ENCODE assay signal across 14 mouse cellular contexts in genomic region chr6:115957681-115958080, GRCm38 (mm10). TPM values are rescaled to one million over a fixed set of nuclear protein-coding genes. Genes with fewer than 3 reads are reported as not detected.
A peak's percentile ranks its signal among the peaks of the same experiment; 100 is the strongest.
DNase-seq lines count a peak whose midpoint lies in the region; ATAC-seq lines count a peak whose summit lies in the region.
"Had no signal": no experiment of that assay in that cellular context is flagged by ENCODE, and none has a peak within 500 bp of the region (broad histone marks: within the 10 kb centered on the region; RNA-seq: fewer than 3 reads in every experiment).

No protein-coding gene starts in this region.

- no peak for ATAC-seq in hindbrain, embryonic 12.5 days (ENCODE audit: low FRiP score)
- no peak for ATAC-seq in intestine, embryonic 14.5 days (replicated peaks; ENCODE audit: low FRiP score, low TSS enrichment, low read depth)

- peak; percentile 46 for DNase-seq in cerebellum, adult 8-10 months
- no peak for DNase-seq in cerebellum, postnatal 36 days
- peak; percentile 22 for DNase-seq in hindbrain, embryonic 10.5 days (ENCODE audit: low spot score)
- no peak for DNase-seq in intestine, embryonic 14.5 days (ENCODE audit: low spot score)
- no peak for DNase-seq in left cerebral cortex, postnatal 36 days (ENCODE audit: low spot score in 2 of 2)
- no peak for DNase-seq in frontal cortex, postnatal 14 days (ENCODE audit: low spot score in 2 of 2)

- no peak overlapping the region for H3K4me3 ChIP-seq in hindbrain, embryonic 10.5 days
- H3K4me3 ChIP-seq in hindbrain, embryonic 12.5 days: no peak overlapping the region
- no peak overlapping the region for H3K4me3 ChIP-seq in brown adipose tissue, adult 24 weeks (ENCODE audit: insufficient read depth, low read depth, low read length)
- H3K4me3 ChIP-seq in intestine, embryonic 14.5 days (ENCODE audit: low read depth, low read length): no peak overlapping the region
- H3K4me3 ChIP-seq: erythroblast, embryonic 14.5 days; layer of hippocampus, adult 2 months had no signal

- H3K9me3 ChIP-seq in hindbrain, embryonic 10.5 days: no peaks in the 10 kb centered on the region
- H3K9me3 ChIP-seq in hindbrain, embryonic 12.5 days (replicated peaks): no peaks in the 10 kb centered on the region
- no peaks in the 10 kb centered on the region for H3K9me3 ChIP-seq in intestine, embryonic 14.5 days (ENCODE audit: control insufficient read depth, low read length)

- 38% methylated on average over 6 of the region's 6 CpGs for WGBS in hindbrain, embryonic 10.5 days
- 23% methylated on average over 6 of the region's 6 CpGs for WGBS in hindbrain, embryonic 12.5 days
- 55% methylated on average over 6 of the region's 6 CpGs for WGBS in intestine, embryonic 14.5 days

- no peaks in the 10 kb centered on the region for H3K27me3 ChIP-seq in hindbrain, embryonic 10.5 days (ENCODE audit: insufficient read depth, poor library complexity, severe bottlenecking)
- no peaks in the 10 kb centered on the region for H3K27me3 ChIP-seq in hindbrain, embryonic 12.5 days
- H3K27me3 ChIP-seq in intestine, embryonic 14.5 days (replicated peaks; ENCODE audit: control insufficient read depth, insufficient read depth, low read length): no peaks in the 10 kb centered on the region

- intact Hi-C loops in left cerebral cortex, postnatal 36 days (cut with DNase I): loop anchor here (5.0 kb wide), 1 partner anchor 40 kb away; no protein-coding TSS in a partner anchor

- no peak overlapping the region for H3K9ac ChIP-seq in hindbrain, embryonic 12.5 days
- H3K9ac ChIP-seq in intestine, embryonic 14.5 days (ENCODE audit: low read length): no peak overlapping the region

- H3K4me2 ChIP-seq in hindbrain, embryonic 12.5 days (replicated peaks): no peak overlapping the region
- no peak overlapping the region for H3K4me2 ChIP-seq in intestine, embryonic 14.5 days (ENCODE audit: low read length)
- H3K4me2 ChIP-seq: liver, embryonic 11.5 days had no signal

- peaks cover 3% of the 10 kb centered on the region; the same call in 1 of the 2 replicates for H3K36me3 ChIP-seq in hindbrain, embryonic 10.5 days
- no peaks in the 10 kb centered on the region for H3K36me3 ChIP-seq in hindbrain, embryonic 12.5 days
- peaks cover 38% of the 10 kb centered on the region for H3K36me3 ChIP-seq in intestine, embryonic 14.5 days (ENCODE audit: control insufficient read depth, insufficient read depth, low read length)

- peak overlapping the region; percentile 78 for H3K27ac ChIP-seq in hindbrain, embryonic 10.5 days
- H3K27ac ChIP-seq in hindbrain, embryonic 12.5 days: no peak overlapping the region
- peak overlapping the region; percentile 45; the same call in 1 of the 2 replicates for H3K27ac ChIP-seq in brown adipose tissue, adult 24 weeks (replicated peaks; ENCODE audit: low read depth, low read length)
- 0 out of 2 replicates have a peak overlapping the region, but pooled peaks have one; percentile 30 for H3K27ac ChIP-seq in intestine, embryonic 14.5 days (ENCODE audit: low read depth)
- H3K27ac ChIP-seq: layer of hippocampus, adult 2 months had no signal

- peaks cover 65% of the 10 kb centered on the region for H3K4me1 ChIP-seq in hindbrain, embryonic 10.5 days (replicated peaks)
- H3K4me1 ChIP-seq in hindbrain, embryonic 12.5 days: peaks cover 22% of the 10 kb centered on the region
- H3K4me1 ChIP-seq in brown adipose tissue, adult 24 weeks (ENCODE audit: control insufficient read depth, insufficient read depth, insufficient read length, low read length): peaks cover 46% of the 10 kb centered on the region
- peaks cover 26% of the 10 kb centered on the region for H3K4me1 ChIP-seq in intestine, embryonic 14.5 days (replicated peaks; ENCODE audit: control insufficient read depth, insufficient read depth, low read length)

RNA-seq across cellular contexts. Expression of gene H1foo, which starts 12.9 kb away (rescaled TPM):
- polyA plus RNA-seq in hindbrain, embryonic 10.5 days (2016; fragmentation: Nextera tagmentation; extraction: Ambion mirVana): not detected in 2 replicates
- not detected in 2 replicates for polyA plus RNA-seq in hindbrain, embryonic 12.5 days (2016; fragmentation: Nextera tagmentation; extraction: Ambion mirVana)
- not detected in 2 replicates for polyA plus RNA-seq in brown adipose tissue, adult 24 weeks (2012; ENCODE audit: insufficient read depth, insufficient read length, missing spikeins)
- polyA plus RNA-seq in intestine, embryonic 14.5 days (2014; fragmentation: Nextera tagmentation; extraction: Ambion mirVana): not detected in 2 replicates
- total RNA-seq in left cerebral cortex, postnatal 36 days (2021): not detected
- total RNA-seq: hematopoietic stem cell, adult 5-6 weeks; layer of hippocampus, adult 2 months had no signal
- polyA plus RNA-seq: C2C12; erythroblast, embryonic 14.5 days; liver, embryonic 11.5 days; midbrain, embryonic 14.5 days had no signal

RNA-seq across cellular contexts. Expression of gene Rho, which starts 26.1 kb away (rescaled TPM):
- polyA plus RNA-seq in hindbrain, embryonic 10.5 days (2016; fragmentation: Nextera tagmentation; extraction: Ambion mirVana): 0.20 and 0.37 TPM in 2 replicates
- polyA plus RNA-seq in hindbrain, embryonic 12.5 days (2016; fragmentation: Nextera tagmentation; extraction: Ambion mirVana): 0.16 and 0.19 TPM in 2 replicates
- not detected in 2 replicates for polyA plus RNA-seq in brown adipose tissue, adult 24 weeks (2012; ENCODE audit: insufficient read depth, insufficient read length, missing spikeins)
- polyA plus RNA-seq in intestine, embryonic 14.5 days (2014; fragmentation: Nextera tagmentation; extraction: Ambion mirVana): 0.07 TPM in 1 of 2 replicates, not detected in the other
- total RNA-seq in left cerebral cortex, postnatal 36 days (2021): under 1 TPM; 0.17 to 0.70 TPM
- polyA plus RNA-seq: erythroblast, embryonic 14.5 days; liver, embryonic 11.5 days had no signal

RNA-seq across cellular contexts. Expression of gene Plxnd1, which starts 37.1 kb away (rescaled TPM):
- polyA plus RNA-seq in hindbrain, embryonic 10.5 days (2016; fragmentation: Nextera tagmentation; extraction: Ambion mirVana): 24.6 and 28.5 TPM in 2 replicates
- polyA plus RNA-seq in hindbrain, embryonic 12.5 days (2016; fragmentation: Nextera tagmentation; extraction: Ambion mirVana): 21.9 and 24.5 TPM in 2 replicates
- 20.2 and 24.0 TPM in 2 replicates for polyA plus RNA-seq in brown adipose tissue, adult 24 weeks (2012; ENCODE audit: insufficient read depth, insufficient read length, missing spikeins)
- polyA plus RNA-seq in intestine, embryonic 14.5 days (2014; fragmentation: Nextera tagmentation; extraction: Ambion mirVana): 39.7 and 46.5 TPM in 2 replicates
- total RNA-seq in left cerebral cortex, postnatal 36 days (2021): 100 to 1,000 TPM; 115 to 121 TPM

Comparison
In these comparisons a context has a peak if more than half of its experiments do, and no peak if none do; other contexts are left out.
1. DNase-seq: peak in cerebellum, adult 8-10 months (single experiment) and hindbrain, embryonic 10.5 days (single experiment); none in cerebellum, postnatal 36 days (0 of 2), intestine, embryonic 14.5 days (single experiment), left cerebral cortex, postnatal 36 days (0 of 2) and frontal cortex, postnatal 14 days (0 of 2).